Mouse (Mus musculus) stomach, postnatal 0 days (tissue): ENCODE results near the gene Pgpep1.

Experiments
- CTCF ChIP-seq: IDR thresholded peaks from 2 replicates; pipeline ENCODE4 v1.5.1; 2016; ENCODE audit warnings: antibody characterized with exemption, low read depth, mild to moderate bottlenecking, moderate library complexity
- EP300 ChIP-seq: optimal IDR thresholded peaks from 2 replicates; pipeline ENCODE3; 2016; ENCODE audit warnings: antibody characterized with exemption

DNA sequence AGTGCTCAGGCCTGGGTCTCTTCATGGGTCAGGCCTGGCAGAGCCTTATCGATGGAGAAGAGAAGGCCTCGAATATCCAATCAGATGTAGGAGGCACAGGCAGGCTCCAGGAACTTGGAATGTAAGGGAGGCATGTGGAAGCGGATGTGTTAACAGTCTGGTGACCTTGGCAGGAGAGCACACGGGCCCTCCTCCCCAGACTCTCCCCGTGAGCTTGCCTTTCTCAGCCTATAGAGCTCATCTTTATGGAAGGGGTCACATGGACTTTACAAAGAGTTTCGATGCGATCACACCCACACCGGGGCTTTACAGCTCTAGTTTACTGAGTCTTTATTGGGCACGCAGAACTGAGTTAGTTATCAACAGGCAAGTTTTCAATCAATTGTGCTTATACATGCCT, 21.4 kb downstream of the Pgpep1 start:
- TF ChIP-seq CTCF (no peak), EP300 (no peak)
